In the genomic region with DNA sequence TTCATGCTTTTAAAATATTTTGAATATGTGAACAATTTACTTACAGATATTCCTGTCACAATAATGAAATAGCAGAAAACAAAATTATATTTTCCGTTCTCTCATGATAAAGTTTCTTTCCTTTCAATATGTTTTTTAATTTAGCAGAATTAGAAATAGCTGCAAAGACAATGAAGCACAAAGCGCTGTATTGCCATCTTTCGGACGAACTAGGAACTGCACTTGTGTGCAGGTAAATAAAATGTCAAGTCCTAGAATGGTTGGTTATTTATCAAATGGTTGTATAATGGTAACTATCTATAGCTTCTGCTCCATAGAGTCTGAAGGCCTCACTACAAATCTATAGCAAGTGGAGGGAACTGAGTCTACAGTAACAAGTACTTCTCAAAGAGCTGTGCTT, we compare ENCODE assay signal across 9 mouse cellular contexts.
DNase-seq lines count a peak whose midpoint lies in the region; ATAC-seq and TF ChIP-seq lines count a peak whose summit lies in the region.
"Had no signal": no experiment of that assay in that cellular context is flagged by ENCODE, and none has a peak within 500 bp of the region (broad histone marks: within the 10 kb centered on the region; RNA-seq: fewer than 3 reads in every experiment).

No protein-coding gene starts in this region.

- DNase-seq in left cerebral cortex, adult 18-20 months (ENCODE audit: low spot score in 2 of 2) = peak; percentile 69 to 82
- no peak for DNase-seq in left cerebral cortex, adult 11 months (ENCODE audit: low spot score)
- DNase-seq in G1E (ENCODE audit: low spot score) = peak; percentile 3
- peak; percentile 61 for DNase-seq in c-Kit-positive CD71-positive TER-119-positive erythroid progenitor cells, embryonic 14.5 days (ENCODE audit: low spot score)
- DNase-seq in frontal cortex, postnatal 36 days (ENCODE audit: low spot score in 2 of 2) = peak; percentile 67 to 75
- DNase-seq in layer of hippocampus, adult 9-11 months = peak; percentile 41

- TF ChIP-seq CTCF in G1E (IDR thresholded peaks at IDR 0.05; ENCODE audit: low read depth, low read length) = peak; percentile 56

- peaks cover 9% of the 10 kb centered on the region for H3K4me1 ChIP-seq in G1E (ENCODE audit: insufficient read depth, low read depth, low read length)

- peaks cover 6% of the 10 kb centered on the region for H3K27me3 ChIP-seq in G1E (ENCODE audit: insufficient read depth, low read length)
- H3K27me3 ChIP-seq: midbrain, embryonic 12.5 days had no signal

- H3K4me3 ChIP-seq in G1E (ENCODE audit: low read depth, low read length) = no peak overlapping the region
- H3K4me3 ChIP-seq: midbrain, embryonic 12.5 days had no signal

- peak; percentile 40; the same call in 1 of the 2 replicates for ATAC-seq in G1E (ENCODE audit: extremely low read depth, insufficient number of reproducible peaks, low FRiP score, poor library complexity, severe bottlenecking)
- ATAC-seq in monocyte, adult 5-6 weeks (replicated peaks; ENCODE audit: insufficient number of reproducible peaks, low FRiP score, low TSS enrichment, poor library complexity, severe bottlenecking) = peak; percentile 55; the same call in 1 of the 2 replicates
- no peak for ATAC-seq in erythroblast, adult 5-6 weeks (replicated peaks; ENCODE audit: low FRiP score, poor library complexity, severe bottlenecking)

- H3K36me3 ChIP-seq in G1E (replicated peaks) = no peaks in the 10 kb centered on the region
- H3K36me3 ChIP-seq: midbrain, embryonic 12.5 days had no signal

- no peaks in the 10 kb centered on the region for H3K9me3 ChIP-seq in G1E (replicated peaks)
- H3K9me3 ChIP-seq: midbrain, embryonic 12.5 days had no signal
